Mouse (Mus musculus) left cerebral cortex, postnatal 10 days (tissue): Measurements from ENCODE around the gene Men1. TPM values are rescaled to one million over a fixed set of nuclear protein-coding genes. Genes with fewer than 3 reads are reported as not detected.
"Not testable (repeated sequence)": the region's sequence is repeated elsewhere in the genome, so short reads cannot be mapped to it uniquely, and the experiment has no call there.

Experiments
- DNase-seq, 2 experiments: peaks; one replicate each; pipeline ENCODE4 v3.0.0; 2021 to 2022; ENCODE audit warnings: low spot score in 2 of 2, mixed read lengths in 1 of 2; ENCODE audit errors: extremely low spot score in 1 of 2
- intact Hi-C: fragments of 180-260 bp; cut with DNase I; formaldehyde crosslinking; loops from one replicate; pipeline ENCODE4 v1.15.1; 2025
- total RNA-seq, 2 experiments: library from RNA; stranded (reverse); gene quantifications; 2 replicates each; pipeline ENCODE4 v1.2.3; 2021

Men1 gene
- total RNA-seq, 2 experiments from 2014 or later, result 65.8 to 66.4 TPM

DNA sequence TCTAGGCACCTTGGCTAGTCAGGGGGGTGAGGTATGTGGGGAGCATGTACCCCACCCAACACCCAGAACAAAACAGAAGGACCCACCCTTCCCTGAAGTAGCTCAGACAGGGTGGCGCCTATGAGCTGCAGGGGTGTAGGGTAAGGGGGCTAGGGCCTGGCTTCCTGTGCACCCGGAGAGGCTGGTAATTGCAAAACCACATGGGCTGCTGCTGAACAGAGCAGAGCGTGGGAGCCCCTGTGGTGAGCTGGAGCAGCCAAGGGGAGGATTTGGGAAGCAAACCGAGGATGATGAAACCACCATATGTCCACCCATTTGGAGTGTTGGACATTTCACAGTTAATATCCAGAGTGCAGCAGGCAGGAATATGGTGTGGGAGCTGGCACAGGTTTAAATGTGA, 32.3 kb upstream of the Men1 start:
- intact Hi-C loops, result no loop called here
- no peak for DNase-seq

DNA sequence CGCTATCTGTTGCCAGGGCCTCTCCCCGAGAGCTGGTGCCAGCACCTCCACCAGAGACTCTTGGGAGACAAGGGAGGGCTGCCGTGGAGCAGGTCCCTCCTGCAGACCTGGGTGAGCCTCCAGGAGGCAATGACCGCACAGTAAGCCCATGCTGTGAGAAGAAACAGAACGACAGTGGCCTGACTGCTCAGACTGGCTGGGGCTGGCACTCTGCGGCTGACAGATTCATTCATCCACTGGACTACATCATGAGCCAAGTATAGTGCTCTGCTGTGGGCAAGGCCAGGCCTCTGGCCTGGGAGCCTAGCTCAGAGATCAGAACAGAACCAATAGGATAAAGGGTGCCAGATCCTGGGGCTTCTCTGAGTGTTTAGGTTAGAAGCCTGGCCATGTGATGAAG, 30.9 kb upstream of the Men1 start:
- DNase-seq, result no peak
- intact Hi-C loops, result loop anchor here (2.0 kb wide), 1 partner anchor 35 kb away; no protein-coding TSS in a partner anchor

- peak; percentile 70 to 91 for DNase-seq
- intact Hi-C loops, result loop anchor here (2.0 kb wide), 1 partner anchor 36 kb away; no protein-coding TSS in a partner anchor
These were observed 29.8 kb upstream of the Men1 start for GRCm38 (mm10) chr19:6304787-6305516.

GRCm38 (mm10) chr19:6305517-6306115, 29.2 kb upstream of the Men1 start:
- DNase-seq, result no peak
- intact Hi-C loops, result loop anchor here (2.0 kb wide), 1 partner anchor 37 kb away; no protein-coding TSS in a partner anchor

GRCm38 (mm10) chr19:6306137-6306551, 28.6 kb upstream of the Men1 start, which contains the start of gene Cdc42bpg:
Gene Cdc42bpg, plus strand, starts transcription at chr19:6306456.
- intact Hi-C loops, result no loop called here
- DNase-seq, result peak in 1 of 2 experiments; percentile 87

DNA sequence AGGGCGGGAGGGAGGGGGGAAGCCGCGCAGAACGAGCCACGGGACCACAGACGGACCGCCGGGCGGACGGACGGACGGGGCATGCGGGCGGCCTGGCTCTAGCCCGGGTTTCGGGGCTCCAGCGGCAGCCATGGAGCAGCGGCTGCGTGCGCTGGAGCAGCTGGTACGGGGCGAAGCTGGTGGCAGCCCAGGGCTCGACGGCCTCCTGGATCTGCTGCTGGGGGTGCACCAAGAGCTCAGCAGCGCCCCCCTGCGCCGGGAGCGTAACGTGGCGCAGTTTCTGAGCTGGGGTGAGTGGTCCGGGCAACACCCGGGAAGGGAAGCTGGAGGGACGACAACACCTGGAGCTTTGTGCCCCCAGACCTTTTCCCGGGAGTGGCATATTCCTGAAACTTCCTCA, 28.2 kb upstream of the Men1 start:
- peak in 1 of 2 experiments; percentile 89 for DNase-seq
- intact Hi-C loops, result no loop called here

DNA sequence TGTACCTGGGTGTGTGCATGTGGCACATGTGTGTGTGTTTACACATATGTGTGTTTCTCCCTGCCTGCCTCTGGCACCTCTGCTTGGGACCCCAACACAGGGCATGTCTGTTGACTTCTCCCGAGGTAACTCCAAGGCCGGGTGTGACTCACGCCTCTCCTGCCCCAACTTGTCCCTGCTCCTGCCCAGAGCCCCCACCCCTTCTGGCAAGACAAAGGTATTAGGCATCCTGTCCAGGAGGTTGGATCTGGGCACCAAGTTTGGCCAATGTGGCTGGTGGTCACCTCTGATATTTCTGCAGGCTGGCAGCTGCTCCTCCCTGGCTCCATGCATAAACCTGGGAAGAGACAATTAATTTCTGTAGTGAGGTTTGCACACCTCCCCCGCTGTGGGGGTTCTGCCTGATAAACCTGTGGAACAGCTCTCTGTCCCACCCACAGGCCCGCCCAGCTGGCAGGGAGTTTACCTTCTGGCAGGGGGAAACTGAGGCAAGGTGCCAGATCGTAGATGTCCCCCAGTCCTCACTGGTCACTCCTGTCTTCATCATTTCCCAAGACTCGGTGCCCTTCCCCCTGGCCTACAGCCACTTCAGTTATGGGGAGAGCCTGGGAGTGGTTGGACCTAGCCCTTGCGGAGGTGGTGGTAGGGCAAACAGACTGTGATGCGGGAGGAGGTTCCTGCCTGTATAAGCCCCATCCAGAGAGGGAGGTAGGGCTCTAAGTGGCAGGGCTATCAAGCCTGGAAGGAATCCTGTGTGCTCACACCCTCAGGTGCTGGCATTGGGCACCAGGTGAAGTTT, 26.8 kb upstream of the Men1 start:
- no peak for DNase-seq
- intact Hi-C loops, result no loop called here

DNA sequence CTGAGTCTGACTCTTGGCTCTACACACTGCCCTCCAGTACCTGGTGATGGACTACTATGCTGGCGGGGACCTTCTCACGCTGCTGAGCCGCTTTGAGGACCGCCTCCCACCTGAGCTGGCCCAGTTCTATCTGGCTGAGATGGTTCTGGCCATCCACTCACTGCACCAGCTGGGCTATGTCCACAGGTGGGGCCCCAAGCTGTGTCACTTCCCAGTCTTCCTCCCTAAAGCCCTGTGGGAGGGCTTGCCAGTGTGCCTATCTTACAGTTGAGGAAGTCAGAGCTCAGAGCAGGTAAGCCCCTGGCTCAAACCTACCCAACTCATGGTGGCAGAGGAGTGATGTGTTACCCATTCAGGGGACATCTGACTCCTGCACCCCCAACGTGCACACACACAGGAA, 24.6 kb upstream of the Men1 start:
- intact Hi-C loops, result no loop called here
- DNase-seq, result no peak

GRCm38 (mm10) chr19:6311783-6312182, 23.0 kb upstream of the Men1 start:
- DNase-seq, intact Hi-C loops: not testable (repeated sequence)

GRCm38 (mm10) chr19:6313796-6314195, 21.0 kb upstream of the Men1 start:
- DNase-seq, result no peak
- intact Hi-C loops, result no loop called here

- DNase-seq, result no peak
- intact Hi-C loops, result no loop called here
These were observed 20.3 kb upstream of the Men1 start for GRCm38 (mm10) chr19:6314513-6314912.

- no peak for DNase-seq
- intact Hi-C loops, result no loop called here
These were observed 19.2 kb upstream of the Men1 start for GRCm38 (mm10) chr19:6315573-6315972.

GRCm38 (mm10) chr19:6318145-6318544, 16.6 kb upstream of the Men1 start:
- no peak for DNase-seq
- intact Hi-C loops, result no loop called here

GRCm38 (mm10) chr19:6321358-6321757, 13.4 kb upstream of the Men1 start:
- no peak for DNase-seq
- intact Hi-C loops, result no loop called here

- no peak for DNase-seq
- intact Hi-C loops, result no loop called here
These were observed 12.8 kb upstream of the Men1 start for GRCm38 (mm10) chr19:6321786-6322621.

GRCm38 (mm10) chr19:6324751-6325150, 10.0 kb upstream of the Men1 start:
- intact Hi-C loops, result no loop called here

DNA sequence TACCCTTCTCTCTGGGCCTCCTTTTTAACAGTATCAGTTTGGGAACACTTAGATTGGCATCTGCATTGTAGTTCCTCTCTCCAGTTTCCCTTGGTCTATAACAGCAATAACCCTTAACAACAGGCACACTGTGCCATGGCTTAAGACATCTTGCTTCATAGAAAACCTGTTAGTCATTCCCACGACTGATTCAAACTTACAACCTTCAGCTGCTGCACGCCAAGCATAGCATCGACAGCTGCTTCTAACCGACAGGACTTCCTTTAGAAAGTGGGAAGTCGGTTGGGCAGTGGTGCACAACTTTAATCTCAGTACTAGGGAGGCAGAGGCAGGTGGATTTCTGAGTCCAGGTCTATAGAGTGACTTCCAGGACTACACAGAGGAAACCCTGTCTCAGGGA, 3.6 kb upstream of the Men1 start:
- intact Hi-C loops, result loop anchor here (5.0 kb wide), 1 partner anchor 64 kb away; no protein-coding TSS in a partner anchor
- DNase-seq, result no peak

More at GRCm38 (mm10) chr19:6324751-6325150, 10.0 kb upstream of the Men1 start:
- no peak for DNase-seq

GRCm38 (mm10) chr19:6331719-6332516, 2.9 kb upstream of the Men1 start:
- DNase-seq, result peak; percentile 48 to 69
- intact Hi-C loops, result loop anchor here (5.0 kb wide), 1 partner anchor 65 kb away; no protein-coding TSS in a partner anchor
